Mouse (Mus musculus): ENCODE measurements around the gene Ifnl2.
A peak's percentile ranks its signal among the peaks of the same experiment; 100 is the strongest.
"Not testable (repeated sequence)": the region's sequence is repeated elsewhere in the genome, so short reads cannot be mapped to it uniquely, and the experiment has no call there.

Ifnl2 gene

GRCm38 (mm10) chr7:28510405-28510974 is at the start of gene Ifnl2:
TSS of gene Ifnl2 (minus strand) at chr7:28510455.
- peak; percentile 15 for DNase-seq

- peak; percentile 34 for DNase-seq
Observed at GRCm38 (mm10) chr7:28558486-28558885, 48.2 kb upstream of the Ifnl2 start.

GRCm38 (mm10) chr7:28557708-28558107 is 47.5 kb upstream of the Ifnl2 start:
- DNase-seq, result peak; percentile 6

- DNase-seq, result no peak
Observed at GRCm38 (mm10) chr7:28557069-28557468, 46.8 kb upstream of the Ifnl2 start.

- DNase-seq, result no peak
Observed at GRCm38 (mm10) chr7:28555939-28556535, 45.8 kb upstream of the Ifnl2 start.

GRCm38 (mm10) chr7:28553076-28553475 is 42.8 kb upstream of the Ifnl2 start:
- no peak for DNase-seq

- DNase-seq, result no peak
Observed at GRCm38 (mm10) chr7:28547628-28548027, 37.4 kb upstream of the Ifnl2 start.

GRCm38 (mm10) chr7:28547154-28547553 is 36.9 kb upstream of the Ifnl2 start, which contains the start of gene Nccrp1:
TSS of gene Nccrp1 (minus strand) at chr7:28547254.
- no peak for DNase-seq

GRCm38 (mm10) chr7:28546649-28547048 is 36.4 kb upstream of the Ifnl2 start:
- no peak for DNase-seq

- DNase-seq, result no peak
Observed at GRCm38 (mm10) chr7:28545891-28546210, 35.6 kb upstream of the Ifnl2 start.

- no peak for DNase-seq
Observed at GRCm38 (mm10) chr7:28545048-28545890, 35.0 kb upstream of the Ifnl2 start.

GRCm38 (mm10) chr7:28544051-28544601 is 33.9 kb upstream of the Ifnl2 start:
- no peak for DNase-seq

- no peak for DNase-seq
Observed at GRCm38 (mm10) chr7:28540526-28540925, 30.3 kb upstream of the Ifnl2 start, which contains the start of gene Sycn. TSS of gene Sycn (plus strand) at chr7:28540885.

- DNase-seq, result not testable (repeated sequence)
Observed at GRCm38 (mm10) chr7:28538886-28539285, 28.6 kb upstream of the Ifnl2 start.

GRCm38 (mm10) chr7:28532005-28532404 is 21.8 kb upstream of the Ifnl2 start:
- DNase-seq, result no peak

GRCm38 (mm10) chr7:28527922-28528719 is 17.9 kb upstream of the Ifnl2 start:
- peak; percentile 64 for DNase-seq

GRCm38 (mm10) chr7:28522536-28522935 is 12.3 kb upstream of the Ifnl2 start, which contains the start of gene Ifnl3:
TSS of gene Ifnl3 (plus strand) at chr7:28522836.
- not testable (repeated sequence) for DNase-seq

GRCm38 (mm10) chr7:28511441-28511840 is 1.2 kb upstream of the Ifnl2 start:
- DNase-seq, result no peak

- DNase-seq, result not testable (repeated sequence)
Observed at GRCm38 (mm10) chr7:28509121-28509520, 1.1 kb downstream of the Ifnl2 start.

- DNase-seq, result no peak
Observed at GRCm38 (mm10) chr7:28505585-28505984, 4.7 kb downstream of the Ifnl2 start.

- no peak for DNase-seq
Observed at GRCm38 (mm10) chr7:28495426-28495825, 14.8 kb downstream of the Ifnl2 start.

- no peak for DNase-seq
Observed at GRCm38 (mm10) chr7:28492310-28492709, 17.9 kb downstream of the Ifnl2 start.

- no peak for DNase-seq
Observed at GRCm38 (mm10) chr7:28490903-28491302, 19.4 kb downstream of the Ifnl2 start.

Data from cerebellum, adult 9-11 months (tissue).